Comparison of ENCODE assay signal across 10 mouse cellular contexts in genomic region chr6:51015735-51016134, GRCm38 (mm10).
DNase-seq lines count a peak whose midpoint lies in the region; ATAC-seq lines count a peak whose summit lies in the region.
"Had no signal": no experiment of that assay in that cellular context is flagged by ENCODE, and none has a peak within 500 bp of the region (broad histone marks: within the 10 kb centered on the region; RNA-seq: fewer than 3 reads in every experiment).

No protein-coding gene starts in this region.

- 79% methylated on average over 2 of the region's 2 CpGs for WGBS in forebrain, embryonic 10.5 days
- 66% methylated on average over 2 of the region's 2 CpGs for WGBS in forebrain, embryonic 11.5 days

- ATAC-seq in forebrain, embryonic 11.5 days (replicated peaks; ENCODE audit: low FRiP score), result no peak

- H3K27ac ChIP-seq in forebrain, embryonic 10.5 days, result peak overlapping the region; percentile 68; the same call in 1 of the 2 replicates
- H3K27ac ChIP-seq in forebrain, embryonic 11.5 days (ENCODE audit: low read depth, low read length), result no peak overlapping the region

- H3K4me2 ChIP-seq in forebrain, embryonic 11.5 days (ENCODE audit: low read depth, low read length, severe bottlenecking), result no peak overlapping the region
- H3K4me2 ChIP-seq: lung, embryonic 14.5 days had no signal

- H3K27me3 ChIP-seq in forebrain, embryonic 10.5 days (ENCODE audit: poor library complexity, severe bottlenecking), result peaks cover 15% of the 10 kb centered on the region
- H3K27me3 ChIP-seq in forebrain, embryonic 11.5 days (ENCODE audit: control insufficient read depth, insufficient read depth, low read length), result no peaks in the 10 kb centered on the region

- H3K9me3 ChIP-seq in forebrain, embryonic 10.5 days, result no peaks in the 10 kb centered on the region
- no peaks in the 10 kb centered on the region for H3K9me3 ChIP-seq in forebrain, embryonic 11.5 days (ENCODE audit: control insufficient read depth, low read length)

- H3K36me3 ChIP-seq in forebrain, embryonic 10.5 days (replicated peaks), result no peaks in the 10 kb centered on the region
- no peaks in the 10 kb centered on the region for H3K36me3 ChIP-seq in forebrain, embryonic 11.5 days (ENCODE audit: control insufficient read depth, insufficient read depth, low read length)

- no peak overlapping the region for H3K4me3 ChIP-seq in forebrain, embryonic 10.5 days
- no peak overlapping the region for H3K4me3 ChIP-seq in forebrain, embryonic 11.5 days (ENCODE audit: low read depth, low read length)

- H3K9ac ChIP-seq in forebrain, embryonic 11.5 days (ENCODE audit: low read length), result no peak overlapping the region
- H3K9ac ChIP-seq: lung, embryonic 14.5 days had no signal

- no peak for DNase-seq in forebrain, embryonic 10.5 days (ENCODE audit: extremely low spot score, low spot score)
- no peak for DNase-seq in forebrain, embryonic 11.5 days (ENCODE audit: low spot score)
- DNase-seq in right cerebral cortex, postnatal 10 days (ENCODE audit: low spot score in 2 of 2), result peak; percentile 61 to 69
- DNase-seq in right cerebral cortex, postnatal 14 days, result no peak
- DNase-seq in layer of hippocampus, adult 8-10 months (ENCODE audit: low spot score in 2 of 2), result peak; percentile 42 to 47
- no peak for DNase-seq in spleen, postnatal 10 days (ENCODE audit: low spot score in 2 of 2)
- no peak for DNase-seq in heart, adult 18-20 months
- DNase-seq in thymus, postnatal 4 days, result no peak
- DNase-seq: lung, embryonic 14.5 days; thymus, postnatal 25 days had no signal

- peaks cover 23% of the 10 kb centered on the region for H3K4me1 ChIP-seq in forebrain, embryonic 10.5 days
- no peaks in the 10 kb centered on the region for H3K4me1 ChIP-seq in forebrain, embryonic 11.5 days (replicated peaks; ENCODE audit: control insufficient read depth, insufficient read depth, low read length)

Comparison
In these comparisons a context has a peak if more than half of its experiments do, and no peak if none do; other contexts are left out.
1. DNase-seq: peak in right cerebral cortex, postnatal 10 days (2 of 2) and layer of hippocampus, adult 8-10 months (2 of 2); none in forebrain, embryonic 10.5 days (single experiment), forebrain, embryonic 11.5 days (single experiment), right cerebral cortex, postnatal 14 days (single experiment), spleen, postnatal 10 days (0 of 2), heart, adult 18-20 months (0 of 2) and thymus, postnatal 4 days (single experiment).